Mouse (Mus musculus): ENCODE measurements around the gene Clec11a. TPM values are rescaled to one million over a fixed set of nuclear protein-coding genes. Genes with fewer than 3 reads are reported as not detected.

Clec11a gene
- total RNA-seq, 2 experiments from 2014 or later, result 2.6 to 3.6 TPM

DNA sequence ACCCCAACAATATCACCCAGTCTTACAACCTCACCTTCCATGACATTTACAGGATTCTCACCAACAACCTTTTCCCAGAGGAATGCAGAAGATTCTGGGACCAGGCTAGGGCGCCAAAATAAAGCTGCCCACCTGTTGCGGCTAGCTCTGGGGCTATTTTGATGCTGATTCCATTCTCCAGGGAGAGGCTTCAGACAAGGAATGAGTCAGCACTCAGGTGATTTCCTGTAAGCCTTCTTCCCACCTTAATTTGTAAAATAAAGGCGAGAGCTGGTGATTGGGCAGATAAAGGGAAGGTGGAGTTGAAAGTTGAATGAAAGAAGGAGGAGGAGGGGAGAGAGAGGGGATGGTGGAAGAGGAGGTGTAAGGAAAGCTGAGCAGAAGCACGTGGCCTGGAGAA, 15.3 kb downstream of the Clec11a start:
- intact Hi-C loops (cut with DNase I), result no loop called here
- DNase-seq (ENCODE audit: low spot score in 2 of 2), result no peak

- no peak for DNase-seq (ENCODE audit: low spot score in 2 of 2)
- intact Hi-C loops (cut with DNase I), result no loop called here
Measured at GRCm38 (mm10) chr7:44290986-44291385, 15.7 kb downstream of the Clec11a start.

- DNase-seq (ENCODE audit: low spot score in 2 of 2), result no peak
- intact Hi-C loops (cut with DNase I), result no loop called here
Measured at GRCm38 (mm10) chr7:44287760-44288159, 18.9 kb downstream of the Clec11a start.

- intact Hi-C loops (cut with DNase I), result no loop called here
- no peak for DNase-seq (ENCODE audit: low spot score in 2 of 2)
Measured at GRCm38 (mm10) chr7:44281586-44281985, 25.1 kb downstream of the Clec11a start.

DNA sequence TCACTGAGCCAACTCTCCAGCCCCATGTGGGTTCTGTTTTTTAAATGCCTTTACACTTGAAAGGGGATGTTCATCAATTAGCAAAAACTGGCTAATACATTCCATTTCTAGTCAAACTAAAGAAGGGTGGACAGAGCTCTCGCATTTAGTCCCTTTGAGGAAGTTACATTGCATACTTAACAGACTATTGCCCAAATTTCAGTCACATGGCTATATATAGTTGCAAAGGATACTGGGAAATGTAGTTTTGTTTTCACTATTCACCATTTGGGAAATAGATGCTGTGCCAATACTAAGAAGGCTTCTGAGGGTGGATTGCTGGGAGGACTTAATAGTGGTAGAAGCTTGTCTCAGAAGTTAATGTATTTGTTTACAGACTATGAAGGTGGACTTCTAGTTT, 25.7 kb downstream of the Clec11a start:
- DNase-seq (ENCODE audit: low spot score in 2 of 2), result no peak
- intact Hi-C loops (cut with DNase I), result no loop called here

DNA sequence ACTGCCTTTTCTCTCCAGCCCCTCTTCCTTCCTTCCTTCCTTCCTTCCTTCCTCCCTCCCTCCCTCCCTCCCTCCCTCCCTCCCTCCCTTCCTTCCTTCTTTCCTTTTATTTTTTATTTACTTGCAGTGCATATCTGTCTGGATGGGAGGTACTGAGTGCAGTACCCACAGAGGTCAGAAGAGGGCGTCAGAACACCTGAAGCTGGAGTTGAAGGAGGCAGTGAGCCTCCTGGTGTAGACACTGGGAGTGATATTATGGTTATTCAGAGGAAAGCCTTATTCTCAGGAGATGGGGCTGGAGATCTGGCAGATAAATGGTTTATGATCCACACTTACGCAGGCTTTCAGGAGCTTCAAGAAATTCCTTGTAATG, 29.5 kb downstream of the Clec11a start:
- intact Hi-C loops (cut with DNase I), result no loop called here
- peak; percentile 67 to 75 for DNase-seq (ENCODE audit: low spot score in 2 of 2)

- DNase-seq (ENCODE audit: low spot score in 2 of 2), result no peak
- intact Hi-C loops (cut with DNase I), result no loop called here
Measured at GRCm38 (mm10) chr7:44276461-44277249, 30.0 kb downstream of the Clec11a start.

- no peak for DNase-seq (ENCODE audit: low spot score in 2 of 2)
- intact Hi-C loops (cut with DNase I), result no loop called here
Measured at GRCm38 (mm10) chr7:44275546-44275945, 31.2 kb downstream of the Clec11a start.

- intact Hi-C loops (cut with DNase I), result no loop called here
- DNase-seq (ENCODE audit: low spot score in 2 of 2), result no peak
Measured at GRCm38 (mm10) chr7:44274096-44274495, 32.6 kb downstream of the Clec11a start.

DNA sequence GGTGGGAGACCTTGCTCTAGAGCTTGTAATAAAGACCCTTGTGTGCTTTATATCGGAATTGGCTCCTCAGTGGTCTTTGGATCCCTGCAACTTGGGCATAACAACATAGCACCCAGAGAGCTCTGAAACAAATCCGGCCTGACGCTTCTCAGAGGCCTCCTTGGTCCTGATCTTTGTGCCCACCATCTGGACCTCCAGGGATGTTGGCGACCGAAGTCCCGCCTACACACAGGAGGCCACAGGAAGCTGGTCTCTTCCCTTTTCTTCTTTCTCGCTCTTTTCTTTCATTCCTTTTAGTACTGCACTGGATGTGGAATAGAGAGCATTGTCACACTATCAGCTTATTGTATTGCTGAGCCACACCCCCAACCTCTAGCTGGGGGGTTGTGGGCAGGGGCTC, 33.3 kb downstream of the Clec11a start:
- intact Hi-C loops (cut with DNase I), result no loop called here
- no peak for DNase-seq (ENCODE audit: low spot score in 2 of 2)

DNA sequence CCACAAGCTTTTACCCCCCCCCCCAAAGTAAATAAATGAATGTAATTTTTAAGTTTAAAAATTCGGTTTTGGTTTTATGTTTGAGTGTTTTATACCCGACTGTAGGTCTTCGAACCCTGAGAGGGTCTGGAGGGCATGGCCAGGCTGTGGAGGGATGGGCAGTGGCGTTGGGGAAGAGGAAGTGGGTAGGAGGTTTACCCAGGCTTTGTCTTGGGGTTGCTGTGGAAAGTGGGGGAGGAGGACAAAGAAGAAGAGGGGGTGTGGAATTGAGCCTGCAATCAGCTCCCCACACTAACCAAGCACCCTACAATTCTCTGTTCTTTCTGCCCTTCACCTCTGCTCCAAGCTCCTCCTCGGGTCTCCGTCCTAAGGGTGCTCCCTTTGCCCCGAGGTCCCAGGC, 34.2 kb downstream of the Clec11a start:
- DNase-seq (ENCODE audit: low spot score in 2 of 2), result no peak
- intact Hi-C loops (cut with DNase I), result no loop called here

- intact Hi-C loops (cut with DNase I), result no loop called here
- DNase-seq (ENCODE audit: low spot score in 2 of 2), result peak in 1 of 2 experiments; percentile 8
Measured at GRCm38 (mm10) chr7:44271309-44271708, 35.4 kb downstream of the Clec11a start.

GRCm38 (mm10) chr7:44269397-44269796, 37.3 kb downstream of the Clec11a start:
- intact Hi-C loops (cut with DNase I), result no loop called here
- no peak for DNase-seq (ENCODE audit: low spot score in 2 of 2)

DNA sequence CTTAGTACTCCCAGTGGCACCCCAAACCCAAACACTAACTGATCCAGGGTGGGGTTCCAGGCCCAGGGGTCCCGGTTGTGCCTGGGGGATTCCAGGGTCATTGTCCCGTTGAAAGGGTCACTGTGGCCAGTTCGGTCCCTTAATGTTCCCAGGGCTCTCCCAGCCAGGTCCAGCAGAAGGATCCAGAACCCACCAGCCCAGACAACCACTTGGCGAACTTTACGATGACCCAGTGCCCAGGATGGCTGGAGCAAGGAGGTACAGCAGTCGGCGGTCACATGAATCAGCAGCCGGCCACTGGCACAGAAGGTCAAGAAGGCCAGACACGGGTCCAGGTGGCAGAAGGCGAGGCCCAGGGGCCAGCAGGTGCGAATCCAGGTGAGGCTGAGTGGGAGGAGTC, 38.6 kb downstream of the Clec11a start:
- intact Hi-C loops (cut with DNase I), result no loop called here
- DNase-seq (ENCODE audit: low spot score in 2 of 2), result no peak

DNA sequence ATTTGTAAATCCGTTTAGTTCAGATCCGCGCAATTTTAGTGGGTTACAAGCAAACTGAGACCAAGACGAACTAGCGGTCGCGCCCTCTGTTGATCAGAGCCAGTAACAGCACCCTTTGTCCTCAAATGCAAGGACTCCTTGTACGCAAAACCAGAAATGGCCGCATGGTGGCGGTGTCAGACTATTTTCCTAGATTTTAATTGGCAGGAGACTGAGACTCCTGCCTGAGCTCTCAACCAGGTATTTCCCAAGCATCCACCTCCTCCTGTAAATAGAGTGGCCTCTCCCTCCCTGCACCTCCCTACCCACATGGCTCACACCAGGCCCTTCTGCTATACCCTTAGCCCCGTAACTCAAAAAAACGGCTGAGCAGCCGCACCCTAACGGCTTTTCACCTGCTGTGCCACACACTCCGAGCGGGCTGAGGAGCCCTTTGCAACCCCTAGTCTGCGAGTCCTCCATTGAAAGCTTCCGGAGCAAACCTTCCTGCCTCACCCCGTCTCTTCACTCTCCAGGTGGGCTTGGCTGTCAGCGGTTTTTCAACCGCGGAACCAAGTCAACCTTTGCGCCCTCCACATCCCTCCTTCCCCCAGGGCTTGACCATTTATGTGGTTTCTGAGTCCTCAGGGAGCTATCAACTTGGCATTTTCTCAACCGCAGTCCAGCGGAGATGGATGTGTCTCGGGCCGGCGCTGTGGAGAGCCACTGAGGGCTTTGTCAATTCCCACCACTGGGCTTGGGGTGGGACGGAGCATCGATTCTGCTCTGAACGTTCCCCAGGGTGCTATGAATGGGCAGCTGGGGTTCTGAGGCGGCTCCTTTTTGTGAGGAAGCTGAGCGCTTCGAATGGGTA, 43.7 kb downstream of the Clec11a start:
- intact Hi-C loops (cut with DNase I), result loop anchor here (1.0 to 5.0 kb wide), 2 partner anchors 54 to 88 kb away; no protein-coding TSS in a partner anchor
- peak; percentile 97 to 99 for DNase-seq (ENCODE audit: low spot score in 2 of 2)

GRCm38 (mm10) chr7:44261147-44261546, 45.6 kb downstream of the Clec11a start, which contains the start of gene Gm15517:
Gm15517 (plus strand) TSS chr7:44261447.
- intact Hi-C loops (cut with DNase I), result loop anchor here (5.0 kb wide), 1 partner anchor 56 kb away; no protein-coding TSS in a partner anchor
- DNase-seq (ENCODE audit: low spot score in 2 of 2), result no peak

DNA sequence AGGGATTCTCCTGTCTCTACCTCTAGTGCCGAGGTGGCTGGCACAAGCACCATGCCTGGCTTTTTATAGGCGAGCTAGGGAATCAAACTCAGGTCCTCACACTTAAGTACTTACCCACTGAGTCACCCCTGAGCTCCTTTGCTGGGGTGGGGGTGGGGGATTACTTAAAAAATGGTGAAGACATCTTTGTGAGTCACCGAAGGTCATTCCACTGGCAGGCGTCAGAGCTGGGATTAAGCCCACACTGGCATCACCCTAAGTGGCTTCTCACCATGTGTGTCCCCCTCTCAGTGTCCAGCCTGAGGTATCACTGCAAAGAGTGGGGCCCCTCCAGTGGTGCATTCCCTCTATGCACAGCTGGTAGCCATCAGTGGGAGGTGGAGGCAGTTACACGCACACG, 46.3 kb downstream of the Clec11a start:
- no peak for DNase-seq (ENCODE audit: low spot score in 2 of 2)
- intact Hi-C loops (cut with DNase I), result loop anchor here (5.0 kb wide), 1 partner anchor 57 kb away; no protein-coding TSS in a partner anchor

DNA sequence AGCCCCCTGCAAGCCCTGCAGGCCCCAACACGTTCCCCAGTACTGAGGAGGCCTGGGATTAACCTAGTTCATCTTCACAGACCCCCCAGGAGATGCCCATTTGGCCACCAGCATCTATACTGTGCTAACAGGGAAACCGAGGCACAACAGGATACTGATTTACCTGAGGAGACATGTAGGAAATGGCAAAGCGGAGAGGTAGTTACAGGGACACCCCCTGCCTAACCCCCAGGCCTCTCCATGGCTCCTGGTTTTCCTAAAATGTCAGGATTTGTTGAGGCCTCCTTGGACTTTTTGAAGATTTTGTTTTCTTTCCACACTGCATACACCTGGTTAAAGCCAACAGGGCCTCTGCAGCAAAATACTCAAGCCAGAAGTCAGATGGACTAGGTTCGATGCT, 49.4 kb downstream of the Clec11a start, which contains the start of gene Acp4:
Acp4 (minus strand) TSS at position 101 of the 400 bp plus-strand sequence.
- intact Hi-C loops (cut with DNase I), result loop anchor here (5.0 kb wide), 1 partner anchor 220 kb away; no protein-coding TSS in a partner anchor
- no peak for DNase-seq (ENCODE audit: low spot score in 2 of 2)

DNA sequence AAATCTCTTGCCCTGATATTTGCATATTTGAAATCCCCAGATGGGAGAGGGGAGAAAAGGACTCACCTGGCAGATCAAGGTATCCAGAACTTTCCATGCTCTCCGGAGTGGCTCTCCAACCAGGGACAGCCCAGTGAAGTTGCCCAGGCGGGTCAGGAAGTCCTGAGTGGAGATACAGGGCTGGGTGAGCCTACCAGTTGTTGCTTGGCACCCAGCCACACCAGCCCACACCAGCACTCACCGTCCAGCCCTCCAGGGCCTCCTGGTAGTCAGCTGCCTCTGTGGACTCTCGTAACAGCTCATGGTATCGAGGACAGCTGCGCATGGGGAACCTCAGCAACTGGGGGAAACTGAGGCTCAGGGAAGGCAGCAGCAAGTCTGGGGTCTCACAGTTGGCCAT, 51.8 kb downstream of the Clec11a start:
- intact Hi-C loops (cut with DNase I), result loop anchor here (5.0 kb wide), 1 partner anchor 222 kb away; no protein-coding TSS in a partner anchor
- no peak for DNase-seq (ENCODE audit: low spot score in 2 of 2)

GRCm38 (mm10) chr7:44253023-44253616, 53.6 kb downstream of the Clec11a start:
- DNase-seq (ENCODE audit: low spot score in 2 of 2), result no peak
- intact Hi-C loops (cut with DNase I), result no loop called here
